Mouse (Mus musculus) retina, embryonic 14.5 days (tissue): ENCODE measurements at regions not wholly inside any gene's neighbourhood (a gene's known extent, or its start where the extent isn't known, plus 50 kb on each side); places are given as distances from the start of the nearest gene placed in this dataset.
"Not testable (repeated sequence)": the region's sequence is repeated elsewhere in the genome, so short reads cannot be mapped to it uniquely, and the experiment has no call there.

Experiments used
- DNase-seq: peaks from one replicate; pipeline ENCODE4 v3.0.0-alpha.2; 2015; ENCODE audit warnings: low spot score

- DNase-seq: no peak
Observed at GRCm38 (mm10) chr4:4556126-4556525, 237.0 kb downstream of the Impad1 start.

GRCm38 (mm10) chr4:4550301-4550700 lies 242.9 kb downstream of the Impad1 start:
- DNase-seq: no peak

GRCm38 (mm10) chr4:4549893-4550292 lies 243.3 kb downstream of the Impad1 start:
- no peak for DNase-seq

GRCm38 (mm10) chr4:4537172-4537753 lies 255.9 kb downstream of the Impad1 start:
- DNase-seq: no peak

GRCm38 (mm10) chr4:4532196-4532595 lies 261.0 kb downstream of the Impad1 start:
- no peak for DNase-seq

GRCm38 (mm10) chr4:4528311-4528710 lies 264.8 kb downstream of the Impad1 start:
- no peak for DNase-seq

GRCm38 (mm10) chr4:4521757-4522156 lies 271.4 kb downstream of the Impad1 start:
- DNase-seq: no peak

GRCm38 (mm10) chr4:4518741-4519140 lies 274.4 kb downstream of the Impad1 start:
- no peak for DNase-seq

GRCm38 (mm10) chr4:4513351-4513750 lies 279.8 kb downstream of the Impad1 start:
- no peak for DNase-seq

- DNase-seq: no peak
Observed at GRCm38 (mm10) chr4:4510180-4510920, 282.8 kb downstream of the Impad1 start.

- DNase-seq: no peak
Observed at GRCm38 (mm10) chr4:4509296-4509695, 283.9 kb downstream of the Impad1 start.

GRCm38 (mm10) chr4:4497199-4497598 lies 296.0 kb downstream of the Impad1 start:
- DNase-seq: no peak

GRCm38 (mm10) chr4:4496181-4496580 lies 297.0 kb downstream of the Impad1 start:
- DNase-seq: no peak

GRCm38 (mm10) chr4:4465169-4465714 lies 327.9 kb downstream of the Impad1 start:
- peak; percentile 17 for DNase-seq

- DNase-seq: no peak
Observed at GRCm38 (mm10) chr4:4464130-4464700, 328.9 kb downstream of the Impad1 start.

GRCm38 (mm10) chr4:4459258-4459657 lies 333.9 kb downstream of the Impad1 start:
- no peak for DNase-seq

- DNase-seq: no peak
Observed at GRCm38 (mm10) chr4:4450104-4450503, 343.1 kb downstream of the Impad1 start.

GRCm38 (mm10) chr4:4442650-4443049 lies 350.5 kb downstream of the Impad1 start:
- DNase-seq: no peak

- no peak for DNase-seq
Observed at GRCm38 (mm10) chr4:4437559-4437958, 355.6 kb downstream of the Impad1 start.

GRCm38 (mm10) chr4:4424526-4424925 lies 347.2 kb upstream of the Sdr16c6 start:
- DNase-seq: not testable (repeated sequence)

GRCm38 (mm10) chr4:4403812-4404211 lies 326.5 kb upstream of the Sdr16c6 start:
- no peak for DNase-seq

GRCm38 (mm10) chr4:4397410-4397809 lies 320.1 kb upstream of the Sdr16c6 start:
- DNase-seq: no peak

- DNase-seq: no peak
Observed at GRCm38 (mm10) chr4:4380024-4380590, 302.8 kb upstream of the Sdr16c6 start.
